Mouse (Mus musculus) embryonic fibroblast, embryonic 13.5 days (primary cell): ENCODE results near the gene Selenoo.

Experiments used
- CTCF ChIP-seq: IDR thresholded peaks from 2 replicates; pipeline ENCODE4 v1.5.1; 2011; ENCODE audit warnings: mild to moderate bottlenecking, control low read depth, low read length, moderate library complexity, borderline replicate concordance; ENCODE audit not compliant: insufficient read depth
- POLR2A ChIP-seq: IDR thresholded peaks from 2 replicates; pipeline ENCODE4 v1.6.1; 2011; ENCODE audit warnings: low read depth, mild to moderate bottlenecking, control low read depth, low read length, moderate library complexity

- TF ChIP-seq CTCF = no peak
- no peak for TF ChIP-seq POLR2A
Observed at GRCm38 (mm10) chr15:89098616-89099015, 9.7 kb downstream of the Selenoo start.
